Mouse (Mus musculus) CH12.LX (cell line): Measurements from ENCODE around the gene BC003965.

Experiments
- CHD2 ChIP-seq: IDR thresholded peaks from 2 replicates; pipeline ENCODE4 v1.6.1; 2011; ENCODE audit warnings: low read length, improper control_type of control experiment
- CTCF ChIP-seq, 2 experiments: IDR thresholded peaks in 1 of 2; conservative IDR thresholded peaks in 1 of 2; 2 replicates each; pipeline ENCODE4 v1.5.1; 2011 to 2012; ENCODE audit warnings: low read depth in 2 of 2, low read length in 2 of 2, improper control_type of control experiment in 1 of 2, inconsistent platforms in 1 of 2, mild to moderate bottlenecking in 1 of 2, moderate library complexity in 1 of 2
- ELF1 ChIP-seq: IDR thresholded peaks from 2 replicates; pipeline ENCODE4 v1.6.1; 2014; ENCODE audit warnings: low read depth, mild to moderate bottlenecking, inconsistent platforms, low read length, improper control_type of control experiment
- KAT2A ChIP-seq: IDR thresholded peaks from 2 replicates; pipeline ENCODE4 v1.6.1; 2012; ENCODE audit warnings: low read length, improper control_type of control experiment, inconsistent platforms; ENCODE audit not compliant: insufficient replicate concordance
- PAX5 ChIP-seq: IDR thresholded peaks from 2 replicates; pipeline ENCODE4 v1.6.1; 2012; ENCODE audit warnings: low read length, inconsistent platforms, mixed read lengths
- POLR2A ChIP-seq: IDR thresholded peaks from 2 replicates; pipeline ENCODE4 v1.6.1; 2011; ENCODE audit warnings: low read depth, mild to moderate bottlenecking, improper control_type of control experiment, low read length
- ZKSCAN1 ChIP-seq: IDR thresholded peaks from 2 replicates; pipeline ENCODE4 v1.6.1; 2012; ENCODE audit warnings: low read depth, inconsistent platforms, low read length, improper control_type of control experiment, borderline replicate concordance

GRCm38 (mm10) chr17:25164770-25165169, 19.6 kb upstream of the BC003965 start:
- TF ChIP-seq POLR2A (no peak), CTCF (conservative IDR thresholded peaks at IDR 0.05 in 1 of 2, IDR thresholded peaks at IDR 0.05 in 1 of 2; ENCODE audit: low read depth in 2 of 2, low read length in 2 of 2) (no peak), PAX5 (no peak), CHD2 (no peak), ZKSCAN1 (no peak), KAT2A (no peak), ELF1 (no peak)
